Mouse (Mus musculus) lung, postnatal 0 days (tissue): ENCODE measurements at regions not wholly inside any gene's neighbourhood (a gene's known extent, or its start where the extent isn't known, plus 50 kb on each side); places are given as distances from the start of the nearest gene placed in this dataset.

ENCODE experiments used
- CTCF ChIP-seq: IDR thresholded peaks from 2 replicates; pipeline ENCODE4 v1.5.1; 2016; ENCODE audit warnings: antibody characterized with exemption, mild to moderate bottlenecking
- EP300 ChIP-seq: IDR thresholded peaks from 2 replicates; pipeline ENCODE4 v1.6.1; 2016; ENCODE audit warnings: antibody characterized with exemption, mild to moderate bottlenecking, control low read depth

DNA sequence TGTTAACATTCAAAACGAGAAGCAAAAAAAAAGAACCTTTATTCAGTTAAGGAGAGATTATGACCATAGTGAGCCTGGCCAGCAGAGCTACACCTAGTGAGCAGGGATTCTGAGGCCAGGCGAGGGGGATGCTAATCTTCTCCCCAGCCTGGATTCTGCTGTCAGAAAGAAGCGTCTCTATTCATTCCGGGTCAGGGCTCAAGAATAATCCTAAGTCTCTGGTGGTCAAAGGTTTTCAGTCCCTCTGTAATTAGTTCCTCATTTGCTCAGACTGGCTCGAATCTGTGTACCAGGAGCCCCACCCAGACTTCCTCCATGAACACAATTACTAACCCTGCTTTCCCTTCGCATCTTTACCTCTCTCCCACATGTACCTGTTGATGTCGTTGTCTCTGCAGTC is 101.8 kb upstream of the Nabp1 start:
- TF ChIP-seq CTCF (no peak), EP300 (no peak)
